Mouse (Mus musculus): ENCODE measurements around the gene Sft2d2. TPM values are rescaled to one million over a fixed set of nuclear protein-coding genes. Genes with fewer than 3 reads are reported as not detected.

Gene Sft2d2
- polyA plus RNA-seq, 1 experiment from 2014 or later: 6.2 TPM

DNA sequence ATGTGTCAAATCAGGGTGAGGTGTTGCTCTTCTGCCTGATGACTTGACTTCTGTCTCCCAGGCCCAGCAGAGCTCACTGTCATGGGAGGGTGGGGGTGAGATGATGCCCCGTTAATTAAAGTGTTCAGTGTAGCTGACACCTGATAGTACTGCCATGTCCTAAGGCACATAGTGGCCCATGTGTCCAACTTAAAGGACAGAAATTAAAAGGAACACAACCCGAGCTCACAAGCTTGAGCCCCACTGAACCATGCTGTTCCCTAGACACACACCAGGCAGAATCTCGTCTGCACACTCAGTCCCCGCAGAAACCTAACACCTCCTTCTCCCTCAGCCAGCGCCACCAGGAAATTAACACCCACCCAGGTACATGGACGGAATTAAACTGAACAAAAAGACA is 29.3 kb downstream of the Sft2d2 start:
- Histone ChIP-seq H3K27ac (no peak overlapping the region), H3K4me2 (no peak overlapping the region), H3K36me3 (ENCODE audit: poor library complexity, severe bottlenecking) (no peaks in the 10 kb centered on the region), H3K4me3 (no peak overlapping the region), H3K9ac (no peak overlapping the region), H3K9me3 (replicated peaks) (0 out of 2 replicates have a peak, but pooled peaks cover 5% of the 10 kb centered on the region), H3K27me3 (0 out of 2 replicates have a peak, but pooled peaks cover 3% of the 10 kb centered on the region), H3K4me1 (no peaks in the 10 kb centered on the region; the same call in 1 of the 2 replicates)
- ATAC-seq: no peak
- WGBS: 73% methylated on average over 6 of the region's 6 CpGs

GRCm38 (mm10) chr1:165160723-165161405 is 33.4 kb downstream of the Sft2d2 start, which contains the start of gene Tbx19:
Tbx19 (minus strand) TSS chr1:165160773.
- H3K27me3 ChIP-seq: 0 out of 2 replicates have a peak, but pooled peaks cover 3% of the 10 kb centered on the region

DNA sequence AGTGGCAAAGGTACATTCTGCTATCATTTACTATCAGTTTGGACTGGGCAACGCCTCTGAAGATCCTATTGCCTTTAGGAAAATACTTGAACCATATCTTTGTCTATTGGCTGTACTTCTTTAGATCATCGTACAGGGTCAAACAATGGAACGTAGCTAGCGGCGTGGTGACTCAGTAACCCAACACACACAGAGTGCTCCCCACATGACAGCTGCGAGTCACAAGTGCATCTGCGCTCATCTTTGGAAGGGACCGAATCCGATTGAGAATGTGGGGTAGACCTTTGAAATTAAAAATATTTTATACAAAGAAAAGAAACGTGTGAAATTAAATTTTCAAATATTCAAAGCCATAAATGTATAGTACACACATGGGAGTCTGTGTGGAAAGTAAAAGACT is 35.4 kb downstream of the Sft2d2 start:
- H3K9ac ChIP-seq: no peak overlapping the region
- no peak for ATAC-seq
- 83% methylated on average over 10 of the region's 10 CpGs for WGBS
- no peaks in the 10 kb centered on the region for H3K36me3 ChIP-seq (ENCODE audit: poor library complexity, severe bottlenecking)
- H3K4me2 ChIP-seq: no peak overlapping the region
- H3K4me3 ChIP-seq: no peak overlapping the region
- H3K9me3 ChIP-seq (replicated peaks): no peaks in the 10 kb centered on the region
- H3K27ac ChIP-seq: no peak overlapping the region
- 0 out of 2 replicates have a peak, but pooled peaks cover 3% of the 10 kb centered on the region for H3K27me3 ChIP-seq
- H3K4me1 ChIP-seq: no peaks in the 10 kb centered on the region; the same call in 1 of the 2 replicates

More at GRCm38 (mm10) chr1:165160723-165161405, 33.4 kb downstream of the Sft2d2 start, which contains the start of gene Tbx19:
- Histone ChIP-seq H3K4me1 (no peaks in the 10 kb centered on the region; the same call in 1 of the 2 replicates), H3K9ac (no peak within 1 kb of the TSS), H3K27ac (no peak within 1 kb of the TSS), H3K36me3 (ENCODE audit: poor library complexity, severe bottlenecking) (no peaks in the 10 kb centered on the region), H3K9me3 (replicated peaks) (0 out of 2 replicates have a peak, but pooled peaks cover 5% of the 10 kb centered on the region), H3K4me3 (no peak within 1 kb of the TSS), H3K4me2 (no peak within 1 kb of the TSS)
- ATAC-seq: no peak
- 68% methylated on average over 8 of the region's 8 CpGs for WGBS

DNA sequence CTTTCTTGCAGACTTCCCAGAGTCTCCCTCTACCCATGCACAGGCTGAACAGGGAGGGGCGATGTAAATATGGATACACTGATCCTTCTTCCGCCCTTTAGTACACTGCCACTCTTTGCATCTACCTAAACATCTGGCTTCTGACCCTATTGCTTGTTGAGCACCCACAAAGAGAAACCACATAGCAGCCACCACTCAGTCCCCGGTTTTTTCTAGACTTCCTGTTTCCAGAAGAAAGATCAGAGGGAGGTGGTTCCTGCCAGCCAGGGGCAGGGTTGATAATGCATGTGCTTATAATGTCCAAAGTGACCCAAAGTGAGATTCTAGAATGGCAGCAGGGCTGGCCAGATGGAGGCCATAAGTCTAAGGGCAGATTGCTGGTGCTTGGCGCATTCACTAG is 40.1 kb downstream of the Sft2d2 start:
- 92% methylated on average over 4 of the region's 4 CpGs for WGBS
- Histone ChIP-seq H3K27ac (no peak overlapping the region), H3K9ac (no peak overlapping the region), H3K4me2 (no peak overlapping the region), H3K27me3 (no peaks in the 10 kb centered on the region), H3K4me1 (no peaks in the 10 kb centered on the region), H3K4me3 (no peak overlapping the region), H3K9me3 (replicated peaks) (no peaks in the 10 kb centered on the region), H3K36me3 (ENCODE audit: poor library complexity, severe bottlenecking) (no peaks in the 10 kb centered on the region)
- no peak for ATAC-seq

DNA sequence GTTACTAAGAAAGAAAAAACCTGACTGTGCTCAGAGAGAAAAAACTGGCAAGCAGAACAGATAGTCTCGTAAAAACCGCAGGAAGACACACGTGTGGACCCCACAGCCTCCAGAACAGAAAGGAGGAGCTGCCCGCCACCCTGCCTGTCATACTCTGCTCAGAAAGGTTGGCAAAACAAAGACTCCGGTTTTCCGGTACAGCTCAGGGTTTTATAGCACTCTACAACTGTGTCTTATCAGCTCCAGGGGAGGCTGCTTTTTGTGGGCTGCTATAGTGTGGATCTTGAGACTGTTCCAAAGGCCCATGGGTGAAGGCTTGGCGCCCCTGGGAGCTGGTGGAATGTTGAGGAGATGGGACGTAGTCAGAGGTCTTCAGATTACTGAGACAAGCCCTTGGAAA is 43.0 kb downstream of the Sft2d2 start:
- H3K9ac ChIP-seq: no peak overlapping the region
- no peaks in the 10 kb centered on the region for H3K4me1 ChIP-seq
- 79% methylated on average over 8 of the region's 8 CpGs for WGBS
- no peaks in the 10 kb centered on the region for H3K36me3 ChIP-seq (ENCODE audit: poor library complexity, severe bottlenecking)
- H3K4me3 ChIP-seq: no peak overlapping the region
- H3K27me3 ChIP-seq: no peaks in the 10 kb centered on the region
- no peak overlapping the region for H3K4me2 ChIP-seq
- no peak overlapping the region for H3K27ac ChIP-seq
- H3K9me3 ChIP-seq (replicated peaks): no peaks in the 10 kb centered on the region
- no peak for ATAC-seq

DNA sequence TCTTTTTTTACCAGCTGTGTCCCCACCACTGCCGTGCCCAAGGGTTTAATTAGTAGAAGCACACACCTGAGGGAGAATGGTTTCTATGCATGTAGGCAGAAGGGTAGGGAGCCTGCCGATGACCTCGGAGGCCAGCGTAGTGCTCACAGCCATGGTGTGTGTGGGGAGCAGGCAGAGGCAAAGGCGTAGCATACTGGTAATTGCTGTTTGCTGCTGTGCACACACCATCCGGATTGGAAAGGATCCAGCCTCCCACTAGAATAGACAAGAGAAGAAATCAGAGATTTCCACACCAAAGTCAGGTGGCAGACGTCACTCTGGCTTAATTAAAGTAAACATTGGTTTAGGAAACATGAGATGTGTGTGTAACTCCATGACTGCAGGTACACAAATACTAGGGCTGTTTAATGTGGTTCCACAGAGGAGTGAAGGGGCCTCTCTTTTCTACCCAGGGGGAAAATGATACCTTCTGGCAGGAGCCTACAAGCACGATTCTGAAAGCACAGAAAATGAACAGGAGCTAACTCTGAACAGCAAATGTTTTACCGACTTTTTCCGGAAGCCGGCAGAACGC is 51.8 kb downstream of the Sft2d2 start:
- Histone ChIP-seq H3K9ac (no peak overlapping the region), H3K4me2 (no peak overlapping the region), H3K27me3 (no peaks in the 10 kb centered on the region), H3K4me1 (no peaks in the 10 kb centered on the region), H3K4me3 (no peak overlapping the region), H3K9me3 (replicated peaks) (0 out of 2 replicates have a peak, but pooled peaks cover 5% of the 10 kb centered on the region), H3K36me3 (ENCODE audit: poor library complexity, severe bottlenecking) (no peaks in the 10 kb centered on the region), H3K27ac (no peak overlapping the region)
- ATAC-seq: no peak
- 90% methylated on average over 12 of the region's 12 CpGs for WGBS

DNA sequence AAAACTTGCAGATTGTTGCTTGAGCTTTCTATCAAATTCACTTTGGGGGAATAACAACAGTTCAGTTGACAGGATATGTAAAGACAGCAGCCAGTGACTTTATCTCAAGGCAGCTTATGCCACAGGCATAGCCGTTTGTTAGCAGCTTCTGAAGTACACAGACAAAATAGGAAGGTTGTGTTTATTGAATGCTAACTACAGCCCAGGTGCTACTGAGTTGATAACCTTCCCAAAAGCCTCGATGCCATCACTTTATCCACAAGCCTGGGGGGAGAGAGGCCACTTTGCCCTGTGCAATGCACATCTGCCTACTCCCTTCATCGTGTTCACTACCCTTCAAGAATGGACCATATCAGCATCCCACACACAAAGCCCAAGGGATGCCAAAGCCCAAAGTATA is 54.0 kb downstream of the Sft2d2 start:
- Histone ChIP-seq H3K27ac (no peak overlapping the region), H3K27me3 (no peaks in the 10 kb centered on the region), H3K4me1 (no peaks in the 10 kb centered on the region), H3K9ac (no peak overlapping the region), H3K36me3 (ENCODE audit: poor library complexity, severe bottlenecking) (no peaks in the 10 kb centered on the region), H3K9me3 (replicated peaks) (0 out of 2 replicates have a peak, but pooled peaks cover 5% of the 10 kb centered on the region), H3K4me3 (no peak overlapping the region), H3K4me2 (no peak overlapping the region)
- ATAC-seq: no peak
- WGBS: 82% methylated on average over 3 of the region's 3 CpGs

- Histone ChIP-seq H3K4me2 (no peak overlapping the region), H3K36me3 (ENCODE audit: poor library complexity, severe bottlenecking) (no peaks in the 10 kb centered on the region), H3K9ac (no peak overlapping the region), H3K4me1 (no peaks in the 10 kb centered on the region), H3K27ac (no peak overlapping the region), H3K9me3 (replicated peaks) (no peaks in the 10 kb centered on the region), H3K4me3 (no peak overlapping the region), H3K27me3 (no peaks in the 10 kb centered on the region)
- WGBS: 77% methylated on average over 2 of the region's 2 CpGs
- no peak for ATAC-seq
These were observed 60.4 kb downstream of the Sft2d2 start for GRCm38 (mm10) chr1:165133858-165134257.

DNA sequence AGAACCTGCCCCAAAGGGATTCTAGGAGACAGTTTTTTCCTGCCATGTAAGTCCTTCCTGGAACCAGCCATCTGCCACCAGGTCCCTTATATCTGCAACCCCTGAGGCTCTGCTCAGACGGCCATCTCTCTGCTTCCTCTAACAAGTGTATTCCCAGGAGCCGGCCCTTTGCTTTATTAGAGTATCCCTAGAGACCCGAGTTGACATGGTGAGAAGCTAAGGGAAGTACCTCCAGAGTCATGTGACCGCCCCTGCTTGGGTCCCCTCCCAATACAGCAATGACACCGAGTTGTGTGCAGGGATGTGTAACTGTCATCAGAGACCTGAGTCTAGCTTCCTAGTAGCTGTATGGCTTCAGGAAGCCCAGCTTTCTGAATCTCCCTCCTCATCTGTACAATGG is 61.0 kb downstream of the Sft2d2 start:
- Histone ChIP-seq H3K9me3 (replicated peaks) (no peaks in the 10 kb centered on the region), H3K9ac (no peak overlapping the region), H3K27ac (no peak overlapping the region)

DNA sequence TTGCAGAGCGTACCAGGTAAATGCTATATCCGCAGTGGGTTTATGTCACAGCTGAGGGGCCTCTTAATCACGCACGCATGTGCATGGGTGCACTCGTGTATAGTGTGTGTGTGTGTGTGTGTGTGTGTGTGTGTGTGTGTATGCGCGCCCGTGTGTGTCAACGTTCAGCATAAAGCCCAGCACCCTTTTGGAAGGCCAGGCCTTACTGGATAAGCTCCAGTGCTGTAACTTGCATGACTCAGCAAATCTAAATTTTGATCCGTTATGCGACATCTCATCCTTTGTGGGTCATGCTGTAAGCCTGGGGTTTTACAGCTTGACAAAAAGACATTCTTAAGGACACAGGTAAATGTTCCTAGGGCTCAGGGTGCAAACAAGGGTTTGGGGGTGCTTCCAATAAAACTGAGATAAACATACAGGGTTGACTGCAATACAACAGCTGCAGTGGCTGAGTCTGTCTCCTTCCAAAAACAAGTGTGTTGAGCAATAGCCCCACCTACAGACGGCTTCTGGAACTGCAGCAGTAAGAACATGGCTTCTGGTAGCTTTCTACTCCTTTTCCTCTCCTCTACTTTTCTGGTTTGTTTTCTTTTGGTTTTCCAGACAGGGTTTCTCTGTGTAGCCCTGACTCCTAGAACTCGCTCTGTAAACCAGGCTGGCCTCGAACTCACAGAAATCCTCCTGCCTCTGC is 61.9 kb downstream of the Sft2d2 start:
- H3K27me3 ChIP-seq: no peaks in the 10 kb centered on the region
- peak; percentile 77 for ATAC-seq
- no peak overlapping the region for H3K9ac ChIP-seq
- no peaks in the 10 kb centered on the region for H3K4me1 ChIP-seq
- no peaks in the 10 kb centered on the region for H3K36me3 ChIP-seq (ENCODE audit: poor library complexity, severe bottlenecking)
- WGBS: 77% methylated on average over 14 of the region's 14 CpGs
- no peak overlapping the region for H3K4me2 ChIP-seq
- no peak overlapping the region for H3K4me3 ChIP-seq
- no peak overlapping the region for H3K27ac ChIP-seq
- no peaks in the 10 kb centered on the region for H3K9me3 ChIP-seq (replicated peaks)

More for the DNA sequence above, 61.0 kb downstream of the Sft2d2 start:
- no peak for ATAC-seq
- H3K4me3 ChIP-seq: no peak overlapping the region
- H3K36me3 ChIP-seq (ENCODE audit: poor library complexity, severe bottlenecking): no peaks in the 10 kb centered on the region
- no peaks in the 10 kb centered on the region for H3K27me3 ChIP-seq
- H3K4me1 ChIP-seq: no peaks in the 10 kb centered on the region
- WGBS: 81% methylated on average over 5 of the region's 5 CpGs
- H3K4me2 ChIP-seq: no peak overlapping the region

GRCm38 (mm10) chr1:165129573-165129972 is 64.7 kb downstream of the Sft2d2 start:
- 77% methylated on average over 5 of the region's 5 CpGs for WGBS
- no peaks in the 10 kb centered on the region for H3K36me3 ChIP-seq (ENCODE audit: poor library complexity, severe bottlenecking)
- ATAC-seq: no peak
- H3K9me3 ChIP-seq (replicated peaks): no peaks in the 10 kb centered on the region
- no peaks in the 10 kb centered on the region for H3K4me1 ChIP-seq
- no peaks in the 10 kb centered on the region for H3K27me3 ChIP-seq
- H3K4me3 ChIP-seq: no peak overlapping the region
- no peak overlapping the region for H3K4me2 ChIP-seq
- H3K9ac ChIP-seq: no peak overlapping the region
- no peak overlapping the region for H3K27ac ChIP-seq
